Mouse (Mus musculus) liver, embryonic 12.5 days (tissue): ENCODE results near the gene Tmem216. TPM values are rescaled to one million over a fixed set of nuclear protein-coding genes. Genes with fewer than 3 reads are reported as not detected.

Experiments
- ATAC-seq: fragments of 200-750 bp; cut with Nextera tagmentation; 2 replicates; pipeline ENCODE4 v1.8.0; 2017; ENCODE audit warnings: moderate number of reproducible peaks, mild to moderate bottlenecking, moderate library complexity
- H3K27ac ChIP-seq: fragments of 300-500 bp; sonication (generic); 2 replicates; pipeline ENCODE4 v1.5.1; 2016; ENCODE audit warnings: mild to moderate bottlenecking
- H3K27me3 ChIP-seq: fragments of 300-500 bp; sonication (generic); replicated peaks from 2 replicates; pipeline ENCODE4 v1.6.1; 2016; ENCODE audit warnings: mild to moderate bottlenecking, moderate library complexity
- H3K36me3 ChIP-seq: fragments of 300-500 bp; sonication (generic); 2 replicates; pipeline ENCODE4 v1.6.1; 2016; ENCODE audit warnings: mild to moderate bottlenecking, moderate library complexity
- H3K4me1 ChIP-seq: fragments of 300-500 bp; sonication (generic); 2 replicates; pipeline ENCODE4 v1.6.1; 2016
- H3K4me2 ChIP-seq: fragments of 300-500 bp; sonication (generic); 2 replicates; pipeline ENCODE4 v1.6.1; 2016; ENCODE audit warnings: mild to moderate bottlenecking, moderate library complexity
- H3K4me3 ChIP-seq: fragments of 300-500 bp; sonication (generic); 2 replicates; pipeline ENCODE4 v1.5.1; 2016; ENCODE audit warnings: mild to moderate bottlenecking, moderate library complexity
- H3K9ac ChIP-seq: fragments of 300-500 bp; sonication (generic); 2 replicates; pipeline ENCODE4 v1.6.1; 2016; ENCODE audit warnings: mild to moderate bottlenecking, moderate library complexity
- H3K9me3 ChIP-seq: fragments of 300-500 bp; sonication (generic); replicated peaks from 2 replicates; pipeline ENCODE4 v1.6.1; 2016; ENCODE audit warnings: mild to moderate bottlenecking, moderate library complexity
- WGBS: fragments of 180-500 bp; shearing (Covaris S2); methylation state at CpG from one replicate; pipeline ENCODE4 v1.1.7; 2016; ENCODE audit not compliant: insufficient replicate concordance; 5-methylcytosine and 5-hydroxymethylcytosine counted together
- polyA plus RNA-seq: library from polyadenylated mRNA; unstranded; fragments of >200 nt; fragmentation: Nextera tagmentation; extraction: Ambion mirVana; gene quantifications from 2 replicates; pipeline ENCODE4 v1.2.1, GENCODE M21; 2016

The Tmem216 gene
- polyA plus RNA-seq, 1 experiment from 2014 or later, result 18.2 TPM

DNA sequence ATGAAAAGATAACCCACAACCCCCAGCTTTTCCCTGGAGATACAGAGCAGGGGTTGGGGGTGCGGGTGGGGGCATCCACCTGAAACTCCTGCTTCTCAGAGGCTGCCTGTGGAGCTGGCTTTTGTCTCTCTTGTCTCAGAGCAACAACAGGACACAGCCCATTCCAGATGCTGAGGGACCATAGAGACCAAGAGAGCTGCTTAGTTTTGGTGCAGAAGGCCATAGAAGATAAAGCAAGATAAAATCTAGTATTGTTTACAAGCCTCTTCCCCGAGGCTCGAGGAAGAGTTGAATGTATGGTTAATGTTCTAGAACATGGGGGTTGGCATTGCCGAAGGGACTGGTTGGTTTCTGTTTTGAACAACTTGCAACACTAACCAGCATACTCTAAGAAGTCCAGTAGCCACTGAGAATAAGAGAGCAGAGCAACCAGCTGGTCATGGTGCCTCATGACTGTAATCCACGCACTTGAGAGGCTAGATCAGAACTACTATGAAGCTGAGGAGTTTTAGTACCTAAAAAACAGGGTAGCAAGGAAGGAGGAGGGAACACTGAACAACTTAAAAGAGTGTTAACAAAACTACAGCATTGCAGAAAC, 32.5 kb downstream of the Tmem216 start:
- WGBS, result 21% methylated on average over 5 of the region's 5 CpGs
- Histone ChIP-seq H3K27ac (peak overlapping the region; percentile 75), H3K4me1 (peaks cover 70% of the 10 kb centered on the region), H3K36me3 (peaks cover 21% of the 10 kb centered on the region), H3K4me2 (peak overlapping the region; percentile 81), H3K27me3 (no peaks in the 10 kb centered on the region), H3K9me3 (no peaks in the 10 kb centered on the region), H3K4me3 (peak overlapping the region; percentile 77), H3K9ac (peak overlapping the region; percentile 95)
- no peak for ATAC-seq

DNA sequence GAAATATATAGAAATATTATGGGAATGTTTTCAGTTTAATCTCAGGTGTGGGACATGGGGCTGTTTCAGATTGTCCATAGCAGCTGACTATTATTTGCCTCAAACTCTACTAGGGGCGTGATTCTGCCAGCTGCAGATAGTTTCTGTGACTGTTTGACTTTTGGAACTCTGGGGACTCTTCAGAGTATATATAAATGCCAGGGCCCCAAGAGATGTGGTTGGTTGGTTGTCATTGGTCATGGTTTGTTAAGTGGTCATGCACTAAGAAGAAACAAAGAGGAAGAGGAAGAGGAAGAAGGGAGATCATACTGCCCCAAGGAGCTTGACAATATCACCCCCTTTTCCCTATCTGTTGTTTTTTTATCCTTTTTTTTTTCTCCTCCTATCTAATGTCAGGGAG, 34.1 kb downstream of the Tmem216 start:
- Histone ChIP-seq H3K9me3 (no peaks in the 10 kb centered on the region), H3K36me3 (peaks cover 18% of the 10 kb centered on the region), H3K4me3 (no peak overlapping the region), H3K4me1 (peaks cover 62% of the 10 kb centered on the region), H3K27me3 (no peaks in the 10 kb centered on the region), H3K4me2 (0 out of 2 replicates have a peak overlapping the region, but pooled peaks have one; percentile 22), H3K27ac (no peak overlapping the region), H3K9ac (no peak overlapping the region)
- no peak for ATAC-seq
- WGBS, result 66% methylated on average over 1 of the region's 1 CpGs

DNA sequence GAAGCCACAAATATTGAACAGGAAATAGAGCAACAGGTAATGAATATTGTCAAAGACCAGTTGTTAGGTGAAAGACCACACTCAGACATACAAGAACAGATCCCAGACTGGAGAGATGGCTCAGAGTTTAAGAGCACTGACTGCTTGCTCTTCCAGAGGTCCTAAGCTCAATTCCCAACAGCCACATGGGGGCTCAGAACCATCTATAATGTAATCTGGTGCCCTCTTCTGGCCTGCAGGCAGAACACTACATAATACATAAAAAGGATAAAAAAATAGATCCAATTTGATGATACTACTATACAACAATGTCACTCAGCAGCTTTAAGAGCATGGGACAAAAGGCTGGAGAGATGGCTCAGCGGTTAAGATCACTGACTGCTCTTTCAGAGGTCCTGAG, 35.7 kb downstream of the Tmem216 start:
- no peaks in the 10 kb centered on the region for H3K27me3 ChIP-seq
- no peak overlapping the region for H3K4me3 ChIP-seq
- H3K9me3 ChIP-seq, result no peaks in the 10 kb centered on the region
- H3K9ac ChIP-seq, result no peak overlapping the region
- H3K27ac ChIP-seq, result no peak overlapping the region
- WGBS, result 46% methylated on average over 1 of the region's 1 CpGs
- ATAC-seq, result no peak
- H3K4me1 ChIP-seq, result peaks cover 61% of the 10 kb centered on the region
- H3K4me2 ChIP-seq, result no peak overlapping the region
- H3K36me3 ChIP-seq, result peaks cover 30% of the 10 kb centered on the region

DNA sequence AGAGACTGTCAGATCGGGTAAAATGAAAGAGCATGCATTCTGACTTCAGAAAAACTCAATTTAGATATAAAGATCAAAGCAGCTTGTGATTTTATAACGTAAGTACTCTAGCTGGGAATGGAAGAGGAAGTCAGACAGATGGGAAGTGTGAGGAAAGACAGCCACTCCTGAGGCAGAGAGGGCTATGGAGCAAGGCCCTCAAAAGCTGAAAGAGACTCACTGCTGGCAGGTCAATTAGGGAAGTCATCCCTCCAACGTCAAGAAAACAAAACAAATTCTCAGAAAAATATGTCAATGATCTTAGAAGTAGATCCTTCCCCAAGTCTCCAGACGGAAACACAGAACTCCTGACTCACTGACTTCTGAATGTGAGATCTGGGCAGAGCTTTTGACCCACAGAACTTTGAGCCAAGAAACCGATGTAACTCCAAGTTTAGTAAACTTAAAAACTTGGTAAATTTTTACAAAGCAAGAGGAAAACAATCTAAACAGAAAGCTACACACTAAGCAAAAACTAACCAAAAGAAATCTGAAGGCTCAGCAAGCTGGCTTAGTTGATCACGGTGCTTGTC, 45.2 kb downstream of the Tmem216 start:
- H3K9me3 ChIP-seq, result no peaks in the 10 kb centered on the region
- H3K36me3 ChIP-seq, result peaks cover 77% of the 10 kb centered on the region
- no peak overlapping the region for H3K27ac ChIP-seq
- H3K27me3 ChIP-seq, result no peaks in the 10 kb centered on the region
- ATAC-seq, result no peak
- H3K4me2 ChIP-seq, result no peak overlapping the region
- no peak overlapping the region for H3K9ac ChIP-seq
- 62% methylated on average over 6 of the region's 6 CpGs for WGBS
- peaks cover 11% of the 10 kb centered on the region; the same call in 1 of the 2 replicates for H3K4me1 ChIP-seq
- H3K4me3 ChIP-seq, result no peak overlapping the region

DNA sequence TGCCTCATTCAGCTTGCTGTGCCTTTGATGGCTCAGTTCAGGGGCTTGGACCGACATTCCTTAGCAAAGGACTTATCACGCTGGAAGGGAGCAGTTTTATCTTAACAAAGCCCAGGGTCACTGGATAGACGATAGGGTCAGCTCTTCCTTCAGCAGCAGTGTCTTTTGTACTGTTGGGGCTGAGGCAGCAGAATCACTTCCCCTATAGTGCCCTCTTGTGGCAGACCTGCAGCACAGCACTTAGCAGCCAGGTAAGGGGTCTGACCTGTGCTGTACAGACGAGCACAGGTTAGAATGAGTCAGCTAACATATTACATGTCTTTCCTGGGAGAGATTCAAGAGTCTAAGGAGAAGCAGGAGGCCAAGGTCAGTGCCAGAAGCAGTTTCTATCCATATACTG, 53.5 kb downstream of the Tmem216 start:
- Histone ChIP-seq H3K27ac (no peak overlapping the region), H3K9me3 (no peaks in the 10 kb centered on the region), H3K27me3 (no peaks in the 10 kb centered on the region), H3K36me3 (peaks cover 90% of the 10 kb centered on the region), H3K4me3 (no peak overlapping the region), H3K4me2 (no peak overlapping the region), H3K9ac (no peak overlapping the region), H3K4me1 (peaks cover 9% of the 10 kb centered on the region; the same call in 1 of the 2 replicates)
- ATAC-seq, result 0 out of 2 replicates have a peak, but pooled peaks have one; percentile 42
- 14% methylated on average over 4 of the region's 4 CpGs for WGBS

DNA sequence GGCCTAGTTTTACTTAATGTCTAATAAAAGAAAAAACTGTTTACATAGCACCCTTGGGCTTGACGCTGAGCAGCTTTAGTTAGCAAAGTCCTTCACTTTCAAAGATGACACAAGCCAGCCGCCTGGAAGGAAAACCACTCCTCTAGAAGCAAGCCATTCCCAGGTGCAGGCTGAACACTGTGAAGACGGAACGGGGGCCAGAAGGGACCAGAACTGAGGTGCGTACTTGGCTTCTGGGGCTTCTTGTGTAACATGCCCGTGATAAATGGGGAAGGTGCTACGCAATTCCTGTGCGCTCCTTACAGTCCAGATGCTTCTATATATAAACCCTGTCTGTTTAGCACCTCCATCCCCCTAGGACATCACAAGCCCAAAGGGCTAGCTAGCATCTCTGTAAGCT, 55.5 kb downstream of the Tmem216 start:
- H3K9me3 ChIP-seq, result no peaks in the 10 kb centered on the region
- no peak overlapping the region for H3K9ac ChIP-seq
- 92% methylated on average over 8 of the region's 8 CpGs for WGBS
- no peaks in the 10 kb centered on the region for H3K27me3 ChIP-seq
- H3K4me3 ChIP-seq, result no peak overlapping the region
- no peak for ATAC-seq
- H3K27ac ChIP-seq, result no peak overlapping the region
- H3K4me1 ChIP-seq, result peaks cover 16% of the 10 kb centered on the region; the same call in 1 of the 2 replicates
- H3K36me3 ChIP-seq, result peaks cover 72% of the 10 kb centered on the region
- no peak overlapping the region for H3K4me2 ChIP-seq

DNA sequence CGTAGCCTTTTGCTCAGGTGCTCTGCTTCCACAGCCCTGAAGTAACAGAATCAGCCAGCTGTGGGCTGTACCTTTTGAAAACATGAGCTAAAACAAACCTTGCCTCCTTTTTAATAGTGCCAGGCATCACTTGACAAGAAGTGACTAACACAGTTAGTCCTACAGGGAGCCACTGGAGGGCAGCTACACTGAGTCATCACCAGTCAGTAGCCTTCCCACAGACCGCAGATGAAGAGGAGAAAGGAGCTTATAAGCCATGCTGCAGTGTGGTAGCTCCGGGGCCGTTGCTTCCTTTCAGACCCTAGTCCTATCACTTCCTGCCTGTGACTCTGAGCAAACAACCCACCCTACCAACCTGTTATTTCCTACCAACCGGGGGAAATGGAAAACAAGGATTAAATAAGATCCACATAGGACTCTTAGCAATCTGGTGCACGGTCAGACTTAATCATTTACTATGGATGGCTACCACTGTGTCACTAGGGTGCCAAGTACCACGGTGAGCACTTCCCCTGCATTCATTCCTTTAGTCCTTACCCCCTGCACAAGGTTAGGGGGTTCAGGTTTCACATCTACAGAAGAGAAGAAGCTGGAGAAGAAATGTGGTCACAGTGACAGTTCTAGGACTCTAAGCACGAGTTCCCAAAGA, 58.4 kb downstream of the Tmem216 start:
- Histone ChIP-seq H3K4me3 (no peak overlapping the region), H3K27ac (no peak overlapping the region), H3K4me1 (peaks cover 16% of the 10 kb centered on the region; the same call in 1 of the 2 replicates), H3K36me3 (peaks cover 44% of the 10 kb centered on the region), H3K4me2 (no peak overlapping the region), H3K9ac (no peak overlapping the region), H3K9me3 (no peaks in the 10 kb centered on the region), H3K27me3 (peaks cover 1% of the 10 kb centered on the region; the same call in 1 of the 2 replicates)
- ATAC-seq, result no peak
- WGBS, result 24% methylated on average over 8 of the region's 8 CpGs

DNA sequence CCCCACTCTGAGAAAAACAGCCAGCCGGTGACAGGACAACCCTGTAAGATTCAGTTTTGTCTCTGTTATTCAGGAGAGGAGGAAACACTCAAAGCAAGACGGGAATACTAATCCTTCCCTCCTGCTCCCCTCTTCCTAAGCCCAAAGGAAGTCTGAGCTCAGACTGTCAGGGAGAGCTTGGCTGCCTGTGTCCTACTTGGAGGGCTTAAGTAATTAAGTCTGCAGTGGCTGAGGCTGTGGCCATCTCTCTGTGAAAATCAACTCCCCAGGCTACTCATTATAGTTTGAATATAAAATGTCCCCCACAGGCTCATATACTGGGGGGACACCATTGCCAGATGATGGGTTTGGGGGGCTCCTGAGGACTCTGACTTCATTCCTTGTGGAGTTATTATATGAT, 59.1 kb downstream of the Tmem216 start:
- peaks cover 7% of the 10 kb centered on the region; the same call in 1 of the 2 replicates for H3K27me3 ChIP-seq
- WGBS, result 66% methylated on average over 2 of the region's 2 CpGs
- H3K27ac ChIP-seq, result no peak overlapping the region
- H3K4me3 ChIP-seq, result no peak overlapping the region
- no peak overlapping the region for H3K4me2 ChIP-seq
- H3K9ac ChIP-seq, result no peak overlapping the region
- ATAC-seq, result no peak
- H3K4me1 ChIP-seq, result peaks cover 16% of the 10 kb centered on the region; the same call in 1 of the 2 replicates
- no peaks in the 10 kb centered on the region for H3K9me3 ChIP-seq
- peaks cover 37% of the 10 kb centered on the region for H3K36me3 ChIP-seq

DNA sequence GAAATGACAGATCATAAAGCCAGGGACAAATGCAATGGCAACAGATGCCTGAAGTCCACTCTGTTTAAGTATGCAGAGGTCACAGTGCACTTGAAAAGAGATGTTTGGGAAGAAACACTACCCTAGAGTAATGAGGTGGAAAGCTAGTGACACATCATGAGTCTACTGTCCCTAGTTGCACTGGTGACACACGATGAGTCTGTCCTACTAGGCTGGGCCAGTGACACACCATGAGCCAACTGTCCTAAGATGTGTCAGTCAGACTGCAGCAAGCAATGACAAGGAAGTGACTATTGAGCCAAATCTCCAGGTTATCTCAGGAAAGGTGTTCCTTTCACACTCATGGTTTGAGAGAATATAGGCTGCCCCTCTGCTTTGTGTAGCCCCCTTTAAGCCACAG, 60.4 kb downstream of the Tmem216 start:
- peaks cover 8% of the 10 kb centered on the region; the same call in 1 of the 2 replicates for H3K27me3 ChIP-seq
- H3K4me3 ChIP-seq, result no peak overlapping the region
- no peaks in the 10 kb centered on the region for H3K9me3 ChIP-seq
- no peak for ATAC-seq
- H3K9ac ChIP-seq, result no peak overlapping the region
- no peak overlapping the region for H3K27ac ChIP-seq
- peaks cover 16% of the 10 kb centered on the region; the same call in 1 of the 2 replicates for H3K4me1 ChIP-seq
- H3K4me2 ChIP-seq, result no peak overlapping the region
- H3K36me3 ChIP-seq, result peaks cover 24% of the 10 kb centered on the region
- 68% methylated on average over 1 of the region's 1 CpGs for WGBS

DNA sequence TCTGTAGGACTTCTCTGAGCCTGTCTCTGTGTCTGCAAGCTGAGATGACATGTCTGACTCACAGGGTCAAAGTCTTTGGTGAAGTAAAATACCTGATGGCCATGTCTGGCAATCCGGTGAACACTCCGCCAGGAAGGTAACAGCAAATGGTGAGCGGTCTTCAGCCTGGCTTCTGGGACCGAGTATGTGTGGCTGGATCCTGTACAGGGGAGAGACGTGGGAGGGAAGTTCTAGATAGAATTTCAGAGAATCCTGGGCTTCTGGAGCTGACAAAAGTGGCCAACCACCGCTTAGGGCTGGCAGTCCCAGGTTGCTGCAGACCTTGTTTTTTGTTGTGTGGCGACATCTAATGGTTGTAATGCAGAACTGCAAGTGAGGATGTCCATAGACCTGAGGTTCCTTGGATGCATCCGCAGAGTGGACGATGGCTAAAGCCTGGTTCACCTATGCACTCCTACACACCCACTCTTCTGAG, 69.7 kb downstream of the Tmem216 start:
- Histone ChIP-seq H3K9ac (no peak overlapping the region), H3K27me3 (peaks cover 39% of the 10 kb centered on the region), H3K9me3 (no peaks in the 10 kb centered on the region), H3K27ac (no peak overlapping the region), H3K36me3 (no peaks in the 10 kb centered on the region), H3K4me3 (no peak overlapping the region), H3K4me1 (no peaks in the 10 kb centered on the region), H3K4me2 (no peak overlapping the region)
- WGBS, result 22% methylated on average over 9 of the region's 9 CpGs
- ATAC-seq, result peak; percentile 49; the same call in 1 of the 2 replicates
